Mouse (Mus musculus): Measurements from ENCODE around the gene Ptpn21.
A peak's percentile ranks its signal among the peaks of the same experiment; 100 is the strongest.

Gene Ptpn21

GRCm38 (mm10) chr12:98736951-98737800 is at the start of gene Ptpn21:
TSS of gene Ptpn21 (minus strand) at chr12:98737405.
- 0 out of 2 replicates have a peak, but pooled peaks have one; percentile 34 for ATAC-seq (ENCODE audit: insufficient number of reproducible peaks, low FRiP score, low TSS enrichment)

GRCm38 (mm10) chr12:98784251-98784650 is 47.0 kb upstream of the Ptpn21 start:
- ATAC-seq (ENCODE audit: insufficient number of reproducible peaks, low FRiP score, low TSS enrichment): no peak

DNA sequence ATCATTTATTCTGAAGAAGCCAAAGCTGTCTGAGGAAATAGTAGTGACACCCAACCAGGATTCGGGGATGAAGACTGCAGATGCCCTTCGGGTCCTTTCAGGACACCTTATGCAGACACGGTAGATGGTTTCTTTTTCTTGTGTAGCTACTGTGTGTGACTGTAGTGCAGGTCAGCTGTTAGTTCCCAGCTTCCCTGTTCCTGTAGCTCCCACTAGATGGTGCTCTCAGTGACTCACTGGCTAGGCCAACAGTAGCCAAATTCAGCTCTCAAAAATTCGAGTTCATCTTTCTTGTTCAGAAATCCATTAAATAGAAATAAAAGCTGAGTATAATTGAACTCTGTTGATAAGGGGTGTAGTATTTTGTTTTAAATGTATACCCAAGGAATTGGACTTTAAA is 41.9 kb upstream of the Ptpn21 start:
- no peak for ATAC-seq (ENCODE audit: insufficient number of reproducible peaks, low FRiP score, low TSS enrichment)

- no peak for ATAC-seq (ENCODE audit: insufficient number of reproducible peaks, low FRiP score, low TSS enrichment)
Observed at GRCm38 (mm10) chr12:98777509-98777908, 40.3 kb upstream of the Ptpn21 start.

DNA sequence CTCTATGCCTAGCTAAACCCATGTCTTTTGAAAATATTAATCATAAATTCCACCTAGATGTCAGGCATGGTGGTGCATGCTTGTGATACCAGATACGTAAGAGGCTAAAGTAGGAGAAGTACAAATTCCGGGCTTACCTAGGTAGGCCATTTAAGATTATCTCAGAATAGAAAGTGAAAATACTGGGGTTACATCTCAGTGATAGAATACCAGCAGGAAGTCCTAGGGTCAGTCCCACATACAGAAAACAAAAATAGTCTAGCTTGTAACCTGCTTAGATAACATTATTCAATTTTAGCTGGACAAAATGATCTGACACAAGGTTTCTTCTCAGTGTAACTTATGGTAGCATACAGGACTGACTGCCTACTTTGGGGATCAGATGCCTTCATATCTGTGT is 29.0 kb upstream of the Ptpn21 start:
- no peak for ATAC-seq (ENCODE audit: insufficient number of reproducible peaks, low FRiP score, low TSS enrichment)

- ATAC-seq (ENCODE audit: insufficient number of reproducible peaks, low FRiP score, low TSS enrichment): no peak
Observed at GRCm38 (mm10) chr12:98759700-98760099, 22.5 kb upstream of the Ptpn21 start.

DNA sequence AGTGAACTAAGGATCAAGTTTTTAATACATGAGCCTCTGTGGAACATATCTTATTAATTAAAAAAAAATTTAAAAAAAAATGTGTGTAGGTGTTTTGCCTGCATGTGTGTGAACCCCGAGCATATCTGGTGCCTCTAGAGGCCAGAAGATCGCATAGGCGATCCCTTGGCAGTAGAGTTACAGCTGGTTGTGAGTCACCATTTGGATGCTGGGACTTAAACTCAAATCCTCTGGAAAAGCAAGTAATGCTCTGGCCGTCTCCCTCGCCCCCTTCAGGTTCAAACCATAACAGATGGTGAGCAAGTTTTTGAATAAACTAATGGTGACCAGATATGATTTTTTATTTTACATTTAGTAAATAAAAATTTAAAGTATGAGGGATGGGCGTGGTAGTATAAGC is 20.4 kb upstream of the Ptpn21 start:
- ATAC-seq (ENCODE audit: insufficient number of reproducible peaks, low FRiP score, low TSS enrichment): no peak

- 0 out of 2 replicates have a peak, but pooled peaks have one; percentile 34 for ATAC-seq (ENCODE audit: insufficient number of reproducible peaks, low FRiP score, low TSS enrichment)
Observed at GRCm38 (mm10) chr12:98747380-98747753, 10.2 kb upstream of the Ptpn21 start.

DNA sequence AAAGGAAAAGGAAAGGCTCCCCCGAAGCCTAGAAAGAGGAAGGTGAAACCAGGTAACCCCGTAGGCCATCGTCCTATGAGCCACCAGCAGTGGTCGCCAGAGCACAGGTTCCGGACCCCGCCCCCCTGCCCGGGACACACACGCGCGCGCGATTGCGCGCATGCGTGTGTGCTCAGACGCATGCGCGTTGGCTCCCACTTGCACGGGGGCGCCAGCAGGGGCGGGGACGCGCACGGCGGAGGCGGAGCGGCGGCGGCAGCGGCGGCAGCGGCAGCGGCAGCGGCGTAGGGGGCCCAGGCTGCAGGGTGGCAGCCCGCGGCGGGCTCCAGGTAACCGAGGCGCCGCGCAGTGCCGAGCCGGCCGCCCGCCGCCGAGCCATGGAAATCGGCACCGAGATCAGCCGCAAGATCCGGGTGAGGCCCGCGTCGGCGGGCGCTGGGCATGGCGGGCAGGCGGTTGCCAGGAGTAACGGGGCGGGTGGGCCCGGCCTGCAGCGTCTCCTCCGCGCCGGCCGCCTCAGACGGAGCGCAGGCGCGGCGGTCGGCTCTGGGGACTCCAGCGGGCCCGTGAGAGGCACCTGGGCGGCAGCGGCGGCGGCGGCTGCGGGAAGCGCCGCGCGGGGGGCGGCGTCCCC is 9.7 kb upstream of the Ptpn21 start, which contains the start of gene Zc3h14:
Gene Zc3h14, plus strand, starts transcription at position 219 of the 634 bp plus-strand sequence.
- ATAC-seq (ENCODE audit: insufficient number of reproducible peaks, low FRiP score, low TSS enrichment): peak; percentile 88

DNA sequence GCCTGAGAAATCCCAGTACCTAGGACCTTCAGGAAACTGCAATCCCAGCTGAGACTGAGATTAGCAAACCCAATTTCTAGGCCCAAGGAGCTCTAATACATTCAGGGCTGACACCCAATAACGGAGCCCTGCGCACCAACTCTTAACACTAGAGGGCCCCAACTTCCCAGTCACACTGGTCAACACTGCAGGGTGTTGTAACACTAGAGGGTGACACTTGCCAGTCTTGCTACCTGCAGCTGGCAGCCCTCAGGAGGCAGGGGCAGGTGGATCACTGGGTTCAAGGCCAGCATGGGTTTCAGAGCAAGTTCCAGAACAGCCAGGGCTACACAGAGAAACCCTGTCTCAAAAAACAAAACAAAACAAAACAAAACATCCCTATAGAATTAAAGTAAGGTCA is 8.9 kb upstream of the Ptpn21 start:
- ATAC-seq (ENCODE audit: insufficient number of reproducible peaks, low FRiP score, low TSS enrichment): 0 out of 2 replicates have a peak, but pooled peaks have one; percentile 17

GRCm38 (mm10) chr12:98745626-98746025 is 8.4 kb upstream of the Ptpn21 start:
- ATAC-seq (ENCODE audit: insufficient number of reproducible peaks, low FRiP score, low TSS enrichment): no peak

DNA sequence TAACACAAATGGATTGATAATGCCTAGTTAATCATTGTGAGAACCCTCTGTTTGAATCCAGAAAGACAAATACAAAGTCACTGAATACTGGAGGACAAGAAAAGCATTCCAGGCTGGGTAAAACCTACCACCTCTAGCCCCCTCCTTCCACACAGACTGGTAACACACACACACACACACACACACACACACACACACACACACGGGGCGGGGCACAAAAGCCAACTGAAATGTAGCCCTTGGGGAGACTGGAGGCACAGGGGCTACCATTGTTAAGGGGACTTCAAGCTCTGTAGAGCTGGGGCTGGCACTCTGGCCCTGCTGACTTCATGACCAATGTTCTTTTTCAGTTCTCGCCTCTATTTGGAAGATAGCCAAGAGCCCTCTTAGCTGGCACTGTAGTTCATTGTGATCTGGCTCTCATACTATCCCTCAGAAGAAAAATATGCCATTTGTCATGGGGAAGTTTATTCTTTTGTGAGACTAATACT is 3.9 kb upstream of the Ptpn21 start:
- no peak for ATAC-seq (ENCODE audit: insufficient number of reproducible peaks, low FRiP score, low TSS enrichment)

DNA sequence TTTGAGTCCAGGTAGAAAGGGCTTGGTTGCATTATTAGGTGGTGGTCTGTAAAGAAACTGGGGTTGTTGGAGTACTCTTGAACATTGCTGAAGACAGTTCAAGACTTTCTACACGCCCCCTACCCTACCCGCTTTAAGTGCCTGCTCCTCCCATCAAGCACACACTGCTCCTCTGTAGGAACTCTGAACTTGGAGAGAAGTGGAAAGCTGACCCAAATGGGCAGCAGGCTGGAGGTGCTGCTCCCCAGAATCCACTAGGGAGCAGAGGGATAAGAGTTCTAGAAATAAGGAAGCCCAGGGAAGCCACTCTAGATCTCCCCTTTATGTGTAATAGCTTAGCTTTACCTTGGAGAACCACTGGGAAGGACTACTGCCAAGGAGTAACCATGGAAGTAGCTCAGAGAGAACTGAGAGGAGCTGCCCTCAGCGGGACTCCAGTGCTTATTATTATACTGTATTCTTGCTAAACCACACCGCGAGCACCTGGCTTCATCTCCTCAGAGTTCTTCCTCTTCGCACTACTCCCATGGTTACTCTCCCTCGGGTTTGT is 671 bp upstream of the Ptpn21 start:
- no peak for ATAC-seq (ENCODE audit: insufficient number of reproducible peaks, low FRiP score, low TSS enrichment)

- ATAC-seq (ENCODE audit: insufficient number of reproducible peaks, low FRiP score, low TSS enrichment): no peak
Observed at GRCm38 (mm10) chr12:98734880-98735801, 2.1 kb downstream of the Ptpn21 start.

GRCm38 (mm10) chr12:98734246-98734879 is 2.8 kb downstream of the Ptpn21 start:
- peak; percentile 75 for ATAC-seq (ENCODE audit: insufficient number of reproducible peaks, low FRiP score, low TSS enrichment)

DNA sequence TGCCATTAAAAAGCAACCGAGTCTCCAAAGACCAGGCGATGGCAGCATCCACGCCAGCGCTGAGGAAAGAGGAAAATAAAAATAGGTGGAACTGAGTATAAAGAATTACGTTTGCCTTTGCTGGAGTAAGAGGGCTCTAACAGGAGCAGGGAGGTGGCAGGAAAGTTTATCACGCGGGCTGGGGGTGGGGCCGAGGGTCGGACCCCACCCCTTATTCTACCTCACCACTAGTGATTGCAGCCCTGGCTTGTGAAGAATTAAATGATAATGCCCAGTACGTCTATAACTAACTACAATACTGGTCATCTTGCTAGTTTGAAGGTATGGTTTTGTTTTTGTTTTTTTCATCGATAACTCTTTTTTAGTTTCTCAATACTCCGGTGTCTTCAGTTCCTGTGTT is 3.4 kb downstream of the Ptpn21 start:
- ATAC-seq (ENCODE audit: insufficient number of reproducible peaks, low FRiP score, low TSS enrichment): no peak

- ATAC-seq (ENCODE audit: insufficient number of reproducible peaks, low FRiP score, low TSS enrichment): no peak
Observed at GRCm38 (mm10) chr12:98733165-98733564, 4.0 kb downstream of the Ptpn21 start.

DNA sequence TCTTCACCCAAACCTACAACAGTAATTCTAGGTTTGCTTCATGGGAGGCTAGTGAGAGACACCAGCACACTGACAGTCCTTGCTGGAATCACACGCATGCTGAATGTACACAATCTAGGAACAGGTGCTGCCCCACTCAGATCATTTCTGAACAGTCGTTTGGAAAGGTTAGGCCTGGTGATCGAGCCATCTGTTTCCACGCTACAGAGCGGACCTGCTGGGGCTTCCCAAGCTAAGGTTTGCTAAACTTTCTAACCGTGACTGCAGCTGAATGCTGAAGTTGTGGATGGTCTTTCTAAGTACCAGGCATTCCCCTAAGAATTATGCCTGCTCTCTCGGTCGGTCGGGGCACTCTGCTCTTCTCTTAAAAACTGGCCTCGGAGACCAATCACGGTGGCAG is 6.5 kb downstream of the Ptpn21 start:
- peak; percentile 68 for ATAC-seq (ENCODE audit: insufficient number of reproducible peaks, low FRiP score, low TSS enrichment)

DNA sequence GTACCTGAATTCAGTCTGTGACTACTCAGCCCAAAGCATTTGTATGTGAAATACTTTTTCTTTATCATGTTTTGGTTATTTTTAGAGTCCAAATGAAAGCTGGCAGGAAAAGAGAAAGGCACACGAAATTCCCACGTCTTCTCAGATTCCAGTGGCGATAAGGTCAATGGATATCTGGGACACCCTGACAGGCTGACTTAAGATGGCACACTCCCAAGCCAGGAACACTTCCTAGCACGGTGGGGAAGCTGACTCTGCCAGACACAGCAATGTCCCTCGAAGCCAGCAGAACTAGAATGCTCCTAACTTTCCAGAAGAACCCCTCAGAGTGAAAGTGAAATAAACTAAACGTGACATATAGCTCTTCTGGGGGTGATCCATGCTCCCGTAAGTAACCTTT is 10.0 kb downstream of the Ptpn21 start:
- ATAC-seq (ENCODE audit: insufficient number of reproducible peaks, low FRiP score, low TSS enrichment): no peak

DNA sequence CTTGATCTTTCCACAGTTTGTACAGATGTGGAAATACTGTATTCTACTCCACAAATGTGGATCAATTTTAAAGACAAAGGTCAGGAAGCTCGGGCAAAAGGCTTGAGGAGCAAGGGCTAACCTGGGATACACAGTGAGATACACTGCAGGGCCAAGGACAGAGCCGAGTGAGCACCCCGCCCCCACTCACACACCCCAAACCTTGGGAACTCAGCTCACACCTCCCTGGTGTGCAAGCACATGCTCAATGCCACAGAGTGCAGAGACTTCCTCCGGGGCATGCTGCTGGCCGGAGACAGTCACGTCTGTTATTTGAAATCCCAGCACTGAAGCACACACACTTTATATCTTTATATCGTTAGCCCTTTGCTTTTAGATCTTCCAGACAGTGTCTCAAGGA is 11.1 kb downstream of the Ptpn21 start:
- no peak for ATAC-seq (ENCODE audit: insufficient number of reproducible peaks, low FRiP score, low TSS enrichment)
